Mouse (Mus musculus) urinary bladder, postnatal 14 days (tissue): ENCODE results near the gene Ctnnal1.

Experiments
- DNase-seq: peaks from one replicate; pipeline ENCODE4 v3.0.0; 2021; ENCODE audit warnings: low spot score

Gene Ctnnal1

GRCm38 (mm10) chr4:56802669-56803150, 62.3 kb downstream of the Ctnnal1 start:
- no peak for DNase-seq

- peak; percentile 95 for DNase-seq
These were observed 62.9 kb downstream of the Ctnnal1 start, which contains the start of the genes Elp1 and Fam206a for GRCm38 (mm10) chr4:56801907-56802668. Elp1 (minus strand) TSS chr4:56802331. Fam206a (plus strand) TSS chr4:56802345.

GRCm38 (mm10) chr4:56791373-56791772, 73.6 kb downstream of the Ctnnal1 start:
- no peak for DNase-seq

- no peak for DNase-seq
These were observed 93.9 kb downstream of the Ctnnal1 start for GRCm38 (mm10) chr4:56771065-56771464.

- DNase-seq, result no peak
These were observed 96.1 kb downstream of the Ctnnal1 start for GRCm38 (mm10) chr4:56768913-56769312.

- DNase-seq, result no peak
These were observed 97.1 kb downstream of the Ctnnal1 start for GRCm38 (mm10) chr4:56767861-56768284.
